Mouse (Mus musculus) MEL (cell line): Measurements from ENCODE around the gene Marveld3.

Experiments used
- E2F4 ChIP-seq: IDR thresholded peaks from 2 replicates; pipeline ENCODE4 v1.6.1; 2011; ENCODE audit warnings: low read depth, low read length, improper control_type of control experiment, borderline replicate concordance
- POLR2A ChIP-seq, 2 experiments: IDR thresholded peaks; 2 replicates each; pipeline ENCODE4 v1.6.1; 2011 to 2012; ENCODE audit warnings: low read length in 2 of 2, mild to moderate bottlenecking in 2 of 2, control low read depth in 1 of 2, improper control_type of control experiment in 1 of 2, low read depth in 1 of 2, moderate library complexity in 1 of 2; ENCODE audit not compliant: control insufficient read depth in 1 of 2, insufficient read depth in 1 of 2, poor library complexity in 1 of 2
- TBP ChIP-seq: IDR thresholded peaks from 2 replicates; pipeline ENCODE4 v1.8.0; 2011; ENCODE audit warnings: low read depth, low read length, improper control_type of control experiment
- ZKSCAN1 ChIP-seq: IDR thresholded peaks from 2 replicates; pipeline ENCODE4 v1.6.1; 2012; ENCODE audit warnings: low read depth, mild to moderate bottlenecking, inconsistent platforms, low read length, improper control_type of control experiment, moderate library complexity

- TF ChIP-seq POLR2A (IDR thresholded peaks at IDR 0.05; ENCODE audit: control insufficient read depth in 1 of 2, insufficient read depth in 1 of 2, low read depth in 1 of 2, low read length in 2 of 2, poor library complexity in 1 of 2) (no peak), E2F4 (no peak), TBP (no peak), ZKSCAN1 (no peak)
Observed at GRCm38 (mm10) chr8:109957167-109958028, 4.6 kb downstream of the Marveld3 start.
